Mouse (Mus musculus): Measurements from ENCODE around the gene Zfhx3. TPM values are rescaled to one million over a fixed set of nuclear protein-coding genes. Genes with fewer than 3 reads are reported as not detected.
A peak's percentile ranks its signal among the peaks of the same experiment; 100 is the strongest.

Gene Zfhx3
- polyA plus RNA-seq, 1 experiment from 2014 or later: 14.4 TPM

- Histone ChIP-seq H3K36me3 (no peaks in the 10 kb centered on the region), H3K27me3 (ENCODE audit: low read depth, poor library complexity, severe bottlenecking) (no peaks in the 10 kb centered on the region), H3K4me3 (no peak overlapping the region), H3K4me1 (peaks cover 11% of the 10 kb centered on the region), H3K27ac (replicated peaks) (no peak overlapping the region), H3K9me3 (replicated peaks) (no peaks in the 10 kb centered on the region)
- 86% methylated on average over 2 of the region's 2 CpGs for WGBS
- no peak for DNase-seq (ENCODE audit: low spot score)
Measured at GRCm38 (mm10) chr8:108025249-108025648, 82.8 kb downstream of the Zfhx3 start.

GRCm38 (mm10) chr8:108026557-108027440 is 84.4 kb downstream of the Zfhx3 start:
- 69% methylated on average over 11 of the region's 11 CpGs for WGBS
- Histone ChIP-seq H3K27ac (replicated peaks) (peak overlapping the region; percentile 57; the same call in 1 of the 2 replicates), H3K4me1 (peaks cover 11% of the 10 kb centered on the region), H3K9me3 (replicated peaks) (no peaks in the 10 kb centered on the region), H3K36me3 (no peaks in the 10 kb centered on the region), H3K27me3 (ENCODE audit: low read depth, poor library complexity, severe bottlenecking) (no peaks in the 10 kb centered on the region), H3K4me3 (no peak overlapping the region)
- no peak for DNase-seq (ENCODE audit: low spot score)

- no peaks in the 10 kb centered on the region for H3K9me3 ChIP-seq (replicated peaks)
- 69% methylated on average over 20 of the region's 20 CpGs for WGBS
- peak overlapping the region; percentile 57; the same call in 1 of the 2 replicates for H3K27ac ChIP-seq (replicated peaks)
- DNase-seq (ENCODE audit: low spot score): peak; percentile 53
- peaks cover 11% of the 10 kb centered on the region for H3K4me1 ChIP-seq
- no peak overlapping the region for H3K4me3 ChIP-seq
- H3K36me3 ChIP-seq: no peaks in the 10 kb centered on the region
- H3K27me3 ChIP-seq (ENCODE audit: low read depth, poor library complexity, severe bottlenecking): no peaks in the 10 kb centered on the region
Measured at GRCm38 (mm10) chr8:108027561-108028025, 85.1 kb downstream of the Zfhx3 start.

GRCm38 (mm10) chr8:108028440-108028839 is 86.0 kb downstream of the Zfhx3 start:
- WGBS: 58% methylated on average over 8 of the region's 8 CpGs
- no peak for DNase-seq (ENCODE audit: low spot score)
- H3K4me1 ChIP-seq: peaks cover 11% of the 10 kb centered on the region
- H3K27me3 ChIP-seq (ENCODE audit: low read depth, poor library complexity, severe bottlenecking): no peaks in the 10 kb centered on the region
- H3K27ac ChIP-seq (replicated peaks): no peak overlapping the region
- no peaks in the 10 kb centered on the region for H3K36me3 ChIP-seq
- no peaks in the 10 kb centered on the region for H3K9me3 ChIP-seq (replicated peaks)
- H3K4me3 ChIP-seq: no peak overlapping the region

- H3K36me3 ChIP-seq: no peaks in the 10 kb centered on the region
- no peaks in the 10 kb centered on the region for H3K9me3 ChIP-seq (replicated peaks)
- 85% methylated on average over 3 of the region's 3 CpGs for WGBS
- H3K27ac ChIP-seq (replicated peaks): no peak overlapping the region
- DNase-seq (ENCODE audit: low spot score): no peak
- H3K27me3 ChIP-seq (ENCODE audit: low read depth, poor library complexity, severe bottlenecking): no peaks in the 10 kb centered on the region
- no peak overlapping the region for H3K4me3 ChIP-seq
- H3K4me1 ChIP-seq: peaks cover 11% of the 10 kb centered on the region
Measured at GRCm38 (mm10) chr8:108031159-108031558, 88.7 kb downstream of the Zfhx3 start.

- Histone ChIP-seq H3K36me3 (no peaks in the 10 kb centered on the region), H3K4me3 (no peak overlapping the region), H3K27me3 (ENCODE audit: low read depth, poor library complexity, severe bottlenecking) (no peaks in the 10 kb centered on the region), H3K9me3 (replicated peaks) (no peaks in the 10 kb centered on the region), H3K27ac (replicated peaks) (no peak overlapping the region), H3K4me1 (no peaks in the 10 kb centered on the region)
- DNase-seq (ENCODE audit: low spot score): no peak
- WGBS: 74% methylated on average over 3 of the region's 3 CpGs
Measured at GRCm38 (mm10) chr8:108034070-108034469, 91.6 kb downstream of the Zfhx3 start.

- DNase-seq (ENCODE audit: low spot score): no peak
- H3K4me3 ChIP-seq: no peak overlapping the region
- H3K9me3 ChIP-seq (replicated peaks): no peaks in the 10 kb centered on the region
- H3K27ac ChIP-seq (replicated peaks): no peak overlapping the region
- H3K36me3 ChIP-seq: no peaks in the 10 kb centered on the region
- H3K27me3 ChIP-seq (ENCODE audit: low read depth, poor library complexity, severe bottlenecking): no peaks in the 10 kb centered on the region
- no peaks in the 10 kb centered on the region for H3K4me1 ChIP-seq
- 77% methylated on average over 6 of the region's 6 CpGs for WGBS
Measured at GRCm38 (mm10) chr8:108034726-108035125, 92.3 kb downstream of the Zfhx3 start.

GRCm38 (mm10) chr8:108043618-108044017 is 101.2 kb downstream of the Zfhx3 start:
- Histone ChIP-seq H3K4me3 (no peak overlapping the region), H3K27me3 (ENCODE audit: low read depth, poor library complexity, severe bottlenecking) (no peaks in the 10 kb centered on the region), H3K36me3 (no peaks in the 10 kb centered on the region), H3K9me3 (replicated peaks) (no peaks in the 10 kb centered on the region), H3K27ac (replicated peaks) (no peak overlapping the region), H3K4me1 (no peaks in the 10 kb centered on the region)
- WGBS: 89% methylated on average over 4 of the region's 4 CpGs
- DNase-seq (ENCODE audit: low spot score): no peak

GRCm38 (mm10) chr8:108044185-108044584 is 101.7 kb downstream of the Zfhx3 start:
- H3K36me3 ChIP-seq: no peaks in the 10 kb centered on the region
- H3K4me1 ChIP-seq: no peaks in the 10 kb centered on the region
- H3K9me3 ChIP-seq (replicated peaks): no peaks in the 10 kb centered on the region
- 82% methylated on average over 3 of the region's 3 CpGs for WGBS
- H3K27me3 ChIP-seq (ENCODE audit: low read depth, poor library complexity, severe bottlenecking): no peaks in the 10 kb centered on the region
- no peak overlapping the region for H3K4me3 ChIP-seq
- DNase-seq (ENCODE audit: low spot score): no peak
- no peak overlapping the region for H3K27ac ChIP-seq (replicated peaks)

- H3K4me3 ChIP-seq: no peak overlapping the region
- no peaks in the 10 kb centered on the region for H3K27me3 ChIP-seq (ENCODE audit: low read depth, poor library complexity, severe bottlenecking)
- 63% methylated on average over 5 of the region's 5 CpGs for WGBS
- H3K27ac ChIP-seq (replicated peaks): no peak overlapping the region
- H3K36me3 ChIP-seq: no peaks in the 10 kb centered on the region
- DNase-seq (ENCODE audit: low spot score): no peak
- no peaks in the 10 kb centered on the region for H3K9me3 ChIP-seq (replicated peaks)
- peaks cover 4% of the 10 kb centered on the region; the same call in 1 of the 2 replicates for H3K4me1 ChIP-seq
Measured at GRCm38 (mm10) chr8:108056241-108056640, 113.8 kb downstream of the Zfhx3 start.

- H3K27me3 ChIP-seq (ENCODE audit: low read depth, poor library complexity, severe bottlenecking): no peaks in the 10 kb centered on the region
- H3K27ac ChIP-seq (replicated peaks): no peak overlapping the region
- no peaks in the 10 kb centered on the region for H3K36me3 ChIP-seq
- 86% methylated on average over 12 of the region's 12 CpGs for WGBS
- H3K9me3 ChIP-seq (replicated peaks): no peaks in the 10 kb centered on the region
- no peak overlapping the region for H3K4me3 ChIP-seq
- H3K4me1 ChIP-seq: no peaks in the 10 kb centered on the region
- DNase-seq (ENCODE audit: low spot score): no peak
Measured at GRCm38 (mm10) chr8:108061972-108062371, 119.5 kb downstream of the Zfhx3 start.

- peaks cover 9% of the 10 kb centered on the region for H3K4me1 ChIP-seq
- no peaks in the 10 kb centered on the region for H3K27me3 ChIP-seq (ENCODE audit: low read depth, poor library complexity, severe bottlenecking)
- H3K4me3 ChIP-seq: no peak overlapping the region
- H3K9me3 ChIP-seq (replicated peaks): no peaks in the 10 kb centered on the region
- DNase-seq (ENCODE audit: low spot score): no peak
- no peaks in the 10 kb centered on the region for H3K36me3 ChIP-seq
- no peak overlapping the region for H3K27ac ChIP-seq (replicated peaks)
- 91% methylated on average over 6 of the region's 6 CpGs for WGBS
Measured at GRCm38 (mm10) chr8:108067111-108067510, 124.7 kb downstream of the Zfhx3 start.

- Histone ChIP-seq H3K27ac (replicated peaks) (0 out of 2 replicates have a peak overlapping the region, but pooled peaks have one; percentile 28), H3K4me3 (no peak overlapping the region), H3K9me3 (replicated peaks) (no peaks in the 10 kb centered on the region), H3K36me3 (no peaks in the 10 kb centered on the region), H3K4me1 (peaks cover 9% of the 10 kb centered on the region), H3K27me3 (ENCODE audit: low read depth, poor library complexity, severe bottlenecking) (no peaks in the 10 kb centered on the region)
- 56% methylated on average over 8 of the region's 8 CpGs for WGBS
- no peak for DNase-seq (ENCODE audit: low spot score)
Measured at GRCm38 (mm10) chr8:108068195-108068594, 125.8 kb downstream of the Zfhx3 start.
